ENCODE assay signal across 8 mouse cellular contexts in genomic region chr8:128025251-128025856, GRCm38 (mm10).
DNase-seq lines count a peak whose midpoint lies in the region; ATAC-seq lines count a peak whose summit lies in the region.

No protein-coding gene starts in this region.

- H3K27me3 ChIP-seq in embryonic facial prominence, embryonic 15.5 days: no peaks in the 10 kb centered on the region
- no peaks in the 10 kb centered on the region for H3K27me3 ChIP-seq in heart, embryonic 12.5 days (replicated peaks)
- H3K27me3 ChIP-seq in kidney, embryonic 14.5 days (ENCODE audit: control insufficient read depth, insufficient read depth, low read length): no peaks in the 10 kb centered on the region
- no peaks in the 10 kb centered on the region for H3K27me3 ChIP-seq in liver, embryonic 15.5 days

- H3K4me1 ChIP-seq in embryonic facial prominence, embryonic 15.5 days: peaks cover 19% of the 10 kb centered on the region
- H3K4me1 ChIP-seq in heart, embryonic 12.5 days (replicated peaks): peaks cover 17% of the 10 kb centered on the region
- H3K4me1 ChIP-seq in kidney, embryonic 14.5 days (ENCODE audit: control insufficient read depth, insufficient read depth, low read length): peaks cover 11% of the 10 kb centered on the region; the same call in 1 of the 2 replicates
- 0 out of 2 replicates have a peak, but pooled peaks cover 9% of the 10 kb centered on the region for H3K4me1 ChIP-seq in liver, embryonic 15.5 days (replicated peaks)

- ATAC-seq in embryonic facial prominence, embryonic 15.5 days (ENCODE audit: insufficient number of reproducible peaks, low FRiP score, low TSS enrichment, low read depth): peak; percentile 94
- ATAC-seq in heart, embryonic 12.5 days (ENCODE audit: insufficient number of reproducible peaks, low FRiP score): peak; percentile 84
- ATAC-seq in kidney, embryonic 14.5 days (ENCODE audit: low FRiP score, low TSS enrichment): peak; percentile 82; the same call in 1 of the 2 replicates
- peak; percentile 34; the same call in 1 of the 2 replicates for ATAC-seq in liver, embryonic 15.5 days (ENCODE audit: insufficient read depth)

- no peaks in the 10 kb centered on the region for H3K36me3 ChIP-seq in embryonic facial prominence, embryonic 15.5 days
- H3K36me3 ChIP-seq in heart, embryonic 12.5 days: no peaks in the 10 kb centered on the region
- no peaks in the 10 kb centered on the region for H3K36me3 ChIP-seq in kidney, embryonic 14.5 days (ENCODE audit: control insufficient read depth, insufficient read depth, low read length)
- H3K36me3 ChIP-seq in liver, embryonic 15.5 days (replicated peaks): no peaks in the 10 kb centered on the region

- peak; percentile 53 for DNase-seq in urinary bladder, postnatal 14 days (ENCODE audit: low spot score)
- DNase-seq in urinary bladder, adult 2 months (ENCODE audit: low spot score): no peak
- peak; percentile 38 for DNase-seq in ovary, postnatal 10 days (ENCODE audit: low spot score)
- DNase-seq in B cell, adult 2 months: no peak

- H3K4me3 ChIP-seq in embryonic facial prominence, embryonic 15.5 days (replicated peaks): no peak overlapping the region
- no peak overlapping the region for H3K4me3 ChIP-seq in heart, embryonic 12.5 days
- H3K4me3 ChIP-seq in kidney, embryonic 14.5 days (ENCODE audit: low read length): no peak overlapping the region
- H3K4me3 ChIP-seq in liver, embryonic 15.5 days (replicated peaks): no peak overlapping the region

- H3K27ac ChIP-seq in embryonic facial prominence, embryonic 15.5 days (replicated peaks): peak overlapping the region; percentile 83
- H3K27ac ChIP-seq in heart, embryonic 12.5 days (ENCODE audit: poor library complexity, severe bottlenecking): peak overlapping the region; percentile 84
- H3K27ac ChIP-seq in kidney, embryonic 14.5 days (ENCODE audit: low read depth, low read length): peak overlapping the region; percentile 76
- H3K27ac ChIP-seq in liver, embryonic 15.5 days (replicated peaks): no peak overlapping the region

- no peak overlapping the region for H3K9ac ChIP-seq in embryonic facial prominence, embryonic 15.5 days
- H3K9ac ChIP-seq in heart, embryonic 12.5 days: no peak overlapping the region
- no peak overlapping the region for H3K9ac ChIP-seq in kidney, embryonic 14.5 days (ENCODE audit: low read depth, low read length)
- no peak overlapping the region for H3K9ac ChIP-seq in liver, embryonic 15.5 days

- H3K4me2 ChIP-seq in embryonic facial prominence, embryonic 15.5 days (replicated peaks): no peak overlapping the region
- peak overlapping the region; percentile 4; the same call in 1 of the 2 replicates for H3K4me2 ChIP-seq in heart, embryonic 12.5 days
- H3K4me2 ChIP-seq in kidney, embryonic 14.5 days (replicated peaks; ENCODE audit: low read depth, low read length): no peak overlapping the region
- no peak overlapping the region for H3K4me2 ChIP-seq in liver, embryonic 15.5 days

- no peaks in the 10 kb centered on the region for H3K9me3 ChIP-seq in embryonic facial prominence, embryonic 15.5 days (replicated peaks)
- H3K9me3 ChIP-seq in heart, embryonic 12.5 days (replicated peaks): no peaks in the 10 kb centered on the region
- no peaks in the 10 kb centered on the region for H3K9me3 ChIP-seq in kidney, embryonic 14.5 days (ENCODE audit: control insufficient read depth, low read length)
- H3K9me3 ChIP-seq in liver, embryonic 15.5 days (replicated peaks): no peaks in the 10 kb centered on the region

- WGBS in embryonic facial prominence, embryonic 15.5 days: 24% methylated on average over 7 of the region's 7 CpGs
- WGBS in heart, embryonic 12.5 days: 58% methylated on average over 7 of the region's 7 CpGs
- WGBS in kidney, embryonic 14.5 days: 47% methylated on average over 7 of the region's 7 CpGs
- WGBS in liver, embryonic 15.5 days (ENCODE audit: insufficient replicate concordance): 49% methylated on average over 7 of the region's 7 CpGs

Comparison
In these comparisons a context has a peak if more than half of its experiments do, and no peak if none do; other contexts are left out.
1. DNase-seq: peak in urinary bladder, postnatal 14 days (single experiment) and ovary, postnatal 10 days (single experiment); none in urinary bladder, adult 2 months (single experiment) and B cell, adult 2 months (0 of 2).
2. ATAC-seq: peak in every context shown above with its lines; median percentile 94 in embryonic facial prominence, embryonic 15.5 days; 84 in heart, embryonic 12.5 days; 82 in kidney, embryonic 14.5 days; 34 in liver, embryonic 15.5 days.